Mouse (Mus musculus) testis, adult 10 weeks (tissue): Measurements from ENCODE around the gene Gm3752. TPM values are rescaled to one million over a fixed set of nuclear protein-coding genes. Genes with fewer than 3 reads are reported as not detected.

Source experiments
- polyA plus RNA-seq: library from polyadenylated mRNA; stranded (reverse); fragments of 350-450 nt; fragmentation: Illumina TruSeq; extraction: RNeasy Lipid Tissue Mini Kit (QIAGEN cat#74804); gene quantifications from one replicate; pipeline ENCODE4 v1.2.3, GENCODE M21; 2014; ENCODE audit warnings: low read depth, low replicate concordance

Gm3752 gene
- 6.4 TPM for polyA plus RNA-seq

DNA sequence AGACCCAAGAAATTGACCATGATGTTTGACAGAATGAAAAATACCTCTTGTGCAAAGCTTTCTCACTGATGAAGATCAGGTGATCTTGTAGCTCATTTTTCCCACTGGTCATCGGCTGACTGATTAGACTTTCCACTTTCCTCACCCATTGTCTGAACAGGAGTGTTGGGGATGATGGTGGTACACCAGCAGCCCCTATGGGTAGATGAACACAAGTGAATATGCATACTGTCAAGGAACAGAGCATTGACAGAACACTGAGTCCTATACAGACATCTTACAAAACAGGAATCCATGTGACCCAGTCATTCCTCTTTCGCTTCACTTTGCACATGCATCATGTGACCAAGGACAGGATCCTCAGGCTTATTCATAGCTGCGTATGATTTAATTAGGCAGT, at the start of gene Gm3752:
TSS of gene Gm3752 (minus strand) at position 101 of the 400 bp plus-strand sequence.

DNA sequence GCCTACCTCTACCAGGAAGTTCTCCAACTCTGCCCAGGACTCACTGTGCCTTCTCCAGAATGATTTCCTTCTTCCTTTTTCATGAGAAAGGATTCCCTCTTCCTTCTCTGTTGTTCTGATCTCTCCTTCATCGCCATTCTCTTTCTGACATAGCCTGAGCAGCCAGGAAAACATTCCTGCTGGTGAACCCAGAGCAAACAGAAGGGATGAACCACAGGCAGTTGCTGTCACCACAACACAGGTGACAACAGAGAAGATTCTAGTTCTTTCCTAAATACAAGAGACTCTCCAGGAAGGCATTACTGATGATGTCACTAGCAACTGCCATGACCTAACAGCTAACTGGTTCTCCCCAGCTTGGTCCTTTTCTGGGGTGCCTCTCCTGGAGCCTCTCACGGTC, 32.7 kb downstream of the Gm3752 start, which contains the start of gene Gm3755:
TSS of gene Gm3755 (minus strand) at position 101 of the 400 bp plus-strand sequence.

Other genes starting within 250 kb of the Gm3752 start
- not detected for gene Gm3727, start 219.0 kb downstream of the Gm3752 start, polyA plus RNA-seq
- 2.8 TPM for gene Gm3739, start 168.7 kb downstream of the Gm3752 start, polyA plus RNA-seq
- 69.6 TPM for gene Gm5797, start 151.4 kb downstream of the Gm3752 start, polyA plus RNA-seq
- gene Gm8374, start 118.6 kb downstream of the Gm3752 start, polyA plus RNA-seq: 14.2 TPM
- gene Gm3755, start 32.8 kb downstream of the Gm3752 start, polyA plus RNA-seq: 0.34 TPM
- gene Gm3558, start 84.8 kb upstream of the Gm3752 start, polyA plus RNA-seq: 4.6 TPM
- gene Gm10338, start 111.8 kb upstream of the Gm3752 start, polyA plus RNA-seq: 3.0 TPM
- gene Gm10128, start 160.2 kb upstream of the Gm3752 start, polyA plus RNA-seq: 0.46 TPM